ENCODE assay signal across 22 mouse cellular contexts in the genomic region with DNA sequence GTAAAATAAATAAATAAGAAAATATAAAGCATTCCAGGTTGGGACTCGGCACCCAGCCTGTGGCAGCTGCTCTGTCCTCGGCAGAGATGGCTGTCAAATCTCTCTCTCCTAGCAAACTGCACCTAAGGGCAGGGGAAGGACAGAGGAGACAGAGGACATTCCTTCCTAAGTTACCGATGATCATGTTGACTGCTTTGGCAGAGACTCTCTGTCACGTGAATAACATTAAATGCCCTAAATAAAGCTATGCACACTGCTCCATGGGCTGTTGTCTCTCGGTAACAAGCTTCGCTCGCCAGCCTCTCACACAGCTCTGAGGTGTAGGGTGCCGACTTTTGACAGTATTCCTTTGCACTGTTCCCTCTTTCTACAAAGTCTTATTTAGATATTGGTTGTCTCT. TPM values are rescaled to one million over a fixed set of nuclear protein-coding genes. Genes with fewer than 3 reads are reported as not detected.
DNase-seq lines count a peak whose midpoint lies in the region; ATAC-seq and TF ChIP-seq lines count a peak whose summit lies in the region.
"Had no signal": no experiment of that assay in that cellular context is flagged by ENCODE, and none has a peak within 500 bp of the region (broad histone marks: within the 10 kb centered on the region; RNA-seq: fewer than 3 reads in every experiment).

No protein-coding gene starts in this region.

- ATAC-seq in lung, embryonic 16.5 days (ENCODE audit: low read depth), result no peak
- ATAC-seq in heart, embryonic 13.5 days (ENCODE audit: extremely low read depth, insufficient number of reproducible peaks, low FRiP score, low TSS enrichment), result no peak
- ATAC-seq in hindbrain, embryonic 11.5 days (ENCODE audit: low FRiP score), result no peak
- ATAC-seq: forebrain, postnatal 0 days had no signal

- peak in 1 of 2 experiments; percentile 43 for DNase-seq in heart, adult 2 months
- no peak for DNase-seq in heart, postnatal 4 days
- DNase-seq in lung, adult 2 months, result no peak
- no peak for DNase-seq in right cerebral cortex, adult 18-20 months
- DNase-seq in hindbrain, embryonic 11.5 days (ENCODE audit: low spot score), result no peak
- DNase-seq: adrenal gland, adult 2 months; B cell, adult 2 months; cerebellum, adult 18-20 months; cerebellum, postnatal 14 days; forebrain, postnatal 0 days; layer of hippocampus, adult 9-11 months; liver, embryonic 13.5 days; lung, embryonic 14.5 days; thymus, postnatal 36 days had no signal

- H3K27ac ChIP-seq in heart, adult 2 months, result peak overlapping the region; percentile 76
- H3K27ac ChIP-seq in lung, embryonic 16.5 days (ENCODE audit: low read length), result peak overlapping the region; percentile 79; the same call in 1 of the 2 replicates
- peak overlapping the region; percentile 65 for H3K27ac ChIP-seq in heart, embryonic 13.5 days (replicated peaks)
- H3K27ac ChIP-seq in hindbrain, embryonic 11.5 days (ENCODE audit: low read depth, low read length), result no peak overlapping the region
- H3K27ac ChIP-seq: embryonic facial prominence, embryonic 12.5 days; hindbrain, embryonic 15.5 days; limb, embryonic 13.5 days; liver, embryonic 13.5 days; neural tube, embryonic 15.5 days; stomach, embryonic 15.5 days had no signal

- no peaks in the 10 kb centered on the region for H3K79me2 ChIP-seq in heart, adult 2 months (replicated peaks; ENCODE audit: control insufficient read depth, insufficient read depth, low read length)

- H3K27me3 ChIP-seq in heart, adult 2 months (ENCODE audit: control insufficient read depth, insufficient read depth, low read length), result no peaks in the 10 kb centered on the region
- no peaks in the 10 kb centered on the region for H3K27me3 ChIP-seq in lung, embryonic 16.5 days (ENCODE audit: control insufficient read depth, insufficient read depth, low read depth, low read length)
- no peaks in the 10 kb centered on the region for H3K27me3 ChIP-seq in heart, embryonic 13.5 days (replicated peaks)
- H3K27me3 ChIP-seq in hindbrain, embryonic 11.5 days (ENCODE audit: control insufficient read depth, insufficient read depth, low read length), result no peaks in the 10 kb centered on the region
- H3K27me3 ChIP-seq: embryonic facial prominence, embryonic 12.5 days; hindbrain, embryonic 15.5 days; limb, embryonic 13.5 days; liver, embryonic 13.5 days; neural tube, embryonic 15.5 days; stomach, embryonic 15.5 days had no signal

- peaks cover 10% of the 10 kb centered on the region for H3K4me1 ChIP-seq in heart, adult 2 months (ENCODE audit: control insufficient read depth, insufficient read depth, low read length)
- H3K4me1 ChIP-seq in lung, embryonic 16.5 days (replicated peaks; ENCODE audit: control insufficient read depth, insufficient read depth, low read length), result peaks cover 26% of the 10 kb centered on the region
- H3K4me1 ChIP-seq in lung, adult 2 months (ENCODE audit: control insufficient read depth, insufficient read depth, low read length), result peaks cover 6% of the 10 kb centered on the region; the same call in 1 of the 2 replicates
- peaks cover 73% of the 10 kb centered on the region for H3K4me1 ChIP-seq in heart, embryonic 13.5 days
- no peaks in the 10 kb centered on the region for H3K4me1 ChIP-seq in hindbrain, embryonic 11.5 days (replicated peaks; ENCODE audit: control insufficient read depth, insufficient read depth, low read length)

- no peak overlapping the region for H3K4me2 ChIP-seq in lung, embryonic 16.5 days (ENCODE audit: low read depth, low read length)
- H3K4me2 ChIP-seq in heart, embryonic 13.5 days, result peak overlapping the region; percentile 6
- H3K4me2 ChIP-seq in hindbrain, embryonic 11.5 days (replicated peaks; ENCODE audit: low read depth, low read length), result no peak overlapping the region
- H3K4me2 ChIP-seq: embryonic facial prominence, embryonic 12.5 days; hindbrain, embryonic 15.5 days; limb, embryonic 13.5 days; liver, embryonic 13.5 days; lung, embryonic 14.5 days; midbrain, embryonic 11.5 days; neural tube, embryonic 15.5 days; stomach, embryonic 15.5 days had no signal

- no peaks in the 10 kb centered on the region for H3K36me3 ChIP-seq in heart, adult 2 months (ENCODE audit: control insufficient read depth, insufficient read depth, low read length)
- no peaks in the 10 kb centered on the region for H3K36me3 ChIP-seq in lung, embryonic 16.5 days (ENCODE audit: control insufficient read depth, insufficient read depth, low read length)
- peaks cover 50% of the 10 kb centered on the region for H3K36me3 ChIP-seq in heart, embryonic 13.5 days
- no peaks in the 10 kb centered on the region for H3K36me3 ChIP-seq in hindbrain, embryonic 11.5 days (ENCODE audit: control insufficient read depth, insufficient read depth, low read length)
- H3K36me3 ChIP-seq: hindbrain, embryonic 15.5 days; liver, embryonic 13.5 days; neural tube, embryonic 15.5 days had no signal

- H3K4me3 ChIP-seq in heart, adult 2 months, result no peak overlapping the region
- no peak overlapping the region for H3K4me3 ChIP-seq in lung, embryonic 16.5 days (ENCODE audit: low read length)
- no peak overlapping the region for H3K4me3 ChIP-seq in lung, adult 2 months (replicated peaks; ENCODE audit: extremely low read depth, low read depth, low read length)
- no peak overlapping the region for H3K4me3 ChIP-seq in heart, embryonic 13.5 days
- no peak overlapping the region for H3K4me3 ChIP-seq in hindbrain, embryonic 11.5 days (ENCODE audit: low read depth, low read length)
- H3K4me3 ChIP-seq: embryonic facial prominence, embryonic 12.5 days; hindbrain, embryonic 15.5 days; limb, embryonic 13.5 days; liver, embryonic 13.5 days; neural tube, embryonic 15.5 days; stomach, embryonic 15.5 days had no signal

- 51% methylated on average over 8 of the region's 8 CpGs for WGBS in heart, adult 2 months
- WGBS in lung, embryonic 16.5 days, result 61% methylated on average over 8 of the region's 8 CpGs
- WGBS in lung, adult 2 months, result 75% methylated on average over 8 of the region's 8 CpGs
- 38% methylated on average over 8 of the region's 8 CpGs for WGBS in heart, embryonic 13.5 days
- WGBS in hindbrain, embryonic 11.5 days, result 81% methylated on average over 8 of the region's 8 CpGs

- peak; percentile 52; the same call in 1 of the 2 replicates for TF ChIP-seq EP300 in heart, adult 2 months (IDR thresholded peaks at IDR 0.05; ENCODE audit: insufficient read depth, low read depth, low read length)

- intact Hi-C loops in heart, adult 2 months (cut with DNase I), result no loop called here

- H3K9me3 ChIP-seq in lung, embryonic 16.5 days (ENCODE audit: control insufficient read depth, low read length), result no peaks in the 10 kb centered on the region
- no peaks in the 10 kb centered on the region for H3K9me3 ChIP-seq in heart, embryonic 13.5 days
- no peaks in the 10 kb centered on the region for H3K9me3 ChIP-seq in hindbrain, embryonic 11.5 days (ENCODE audit: control insufficient read depth, low read length)
- H3K9me3 ChIP-seq: embryonic facial prominence, embryonic 12.5 days; hindbrain, embryonic 15.5 days; limb, embryonic 13.5 days; liver, embryonic 13.5 days; neural tube, embryonic 15.5 days; stomach, embryonic 15.5 days had no signal

- no peak for TF ChIP-seq CTCF in heart, adult 2 months (IDR thresholded peaks at IDR 0.05)
- TF ChIP-seq CTCF in lung, adult 2 months (IDR thresholded peaks at IDR 0.05; ENCODE audit: insufficient read depth, low read length), result no peak

- 0 out of 2 replicates have a peak, but pooled peaks have one; percentile 27 for TF ChIP-seq POLR2A in heart, adult 2 months (IDR thresholded peaks at IDR 0.05; ENCODE audit: insufficient read depth, low read depth, low read length)
- TF ChIP-seq POLR2A in lung, adult 2 months (IDR thresholded peaks at IDR 0.05; ENCODE audit: borderline replicate concordance, extremely low read depth, low read depth, low read length), result no peak

- no peak overlapping the region for H3K9ac ChIP-seq in heart, adult 2 months (ENCODE audit: low read depth, low read length)
- H3K9ac ChIP-seq in lung, embryonic 16.5 days (ENCODE audit: low read length), result no peak overlapping the region
- H3K9ac ChIP-seq in heart, embryonic 13.5 days, result peak overlapping the region; percentile 30
- H3K9ac ChIP-seq in hindbrain, embryonic 11.5 days (ENCODE audit: low read depth, low read length), result no peak overlapping the region
- H3K9ac ChIP-seq: embryonic facial prominence, embryonic 12.5 days; forebrain, postnatal 0 days; hindbrain, embryonic 15.5 days; limb, embryonic 13.5 days; liver, embryonic 13.5 days; lung, embryonic 14.5 days; neural tube, embryonic 15.5 days; stomach, embryonic 15.5 days had no signal

RNA-seq across cellular contexts. Expression of a gene that starts 46.0 kb away (rescaled TPM):
- 10 to 100 TPM; 81.5 to 99.2 TPM for total RNA-seq in heart, adult 2 months (2021)
- polyA plus RNA-seq in heart, adult 2 months (2012; rRNA removed), result 117 and 142 TPM in 2 replicates
- 100 to 1,000 TPM; 192 to 202 TPM for total RNA-seq in heart, postnatal 4 days (2021)
- 75.6 and 80.3 TPM in 2 replicates for polyA plus RNA-seq in lung, embryonic 16.5 days (2015; fragmentation: Nextera tagmentation; extraction: Ambion mirVana)
- 21.5 and 23.4 TPM in 2 replicates for polyA plus RNA-seq in lung, adult 2 months (2012; rRNA removed)
- polyA plus RNA-seq in heart, embryonic 13.5 days (2015; fragmentation: Nextera tagmentation; extraction: Ambion mirVana), result 187 and 209 TPM in 2 replicates
- 52.5 and 54.7 TPM in 2 replicates for polyA plus RNA-seq in hindbrain, embryonic 11.5 days (2014; fragmentation: Nextera tagmentation; extraction: Ambion mirVana)
